ENCODE assay signal across 9 mouse cellular contexts in genomic region chr14:30541541-30541940, GRCm38 (mm10). TPM values are rescaled to one million over a fixed set of nuclear protein-coding genes. Genes with fewer than 3 reads are reported as not detected.
DNase-seq lines count a peak whose midpoint lies in the region; ATAC-seq and TF ChIP-seq lines count a peak whose summit lies in the region.
"Had no signal": no experiment of that assay in that cellular context is flagged by ENCODE, and none has a peak within 500 bp of the region (broad histone marks: within the 10 kb centered on the region; RNA-seq: fewer than 3 reads in every experiment).

No protein-coding gene starts in this region.

- intact Hi-C loops in gastrocnemius, adult 2 months (cut with DNase I), result no loop called here

- DNase-seq in heart, adult 18-20 months, result peak; percentile 81 to 87
- no peak for DNase-seq in heart, embryonic 10.5 days (ENCODE audit: low spot score)
- peak; percentile 97 for DNase-seq in adrenal gland, adult 2 months
- DNase-seq in gastrocnemius, adult 2 months, result peak; percentile 90
- DNase-seq in kidney, postnatal 25 days, result peak; percentile 91 to 95
- peak; percentile 55 for DNase-seq in ovary, postnatal 14 days (ENCODE audit: low spot score)
- DNase-seq in urinary bladder, postnatal 4 days (ENCODE audit: low spot score in 2 of 2), result no peak

- peaks cover 10% of the 10 kb centered on the region; the same call in 1 of the 2 replicates for H3K4me1 ChIP-seq in heart, embryonic 10.5 days

- no peak for ATAC-seq in megakaryocyte, adult 5-6 weeks (ENCODE audit: poor library complexity, severe bottlenecking)

- H3K9me3 ChIP-seq in heart, embryonic 10.5 days, result no peaks in the 10 kb centered on the region

- H3K4me3 ChIP-seq in heart, embryonic 10.5 days, result no peak overlapping the region
- H3K4me3 ChIP-seq in gastrocnemius, adult 2 months, result no peak overlapping the region

- WGBS in heart, embryonic 10.5 days, result 75% methylated on average over 10 of the region's 10 CpGs

- TF ChIP-seq CTCF in gastrocnemius, adult 2 months (IDR thresholded peaks at IDR 0.05), result no peak

- H3K27ac ChIP-seq in heart, embryonic 10.5 days, result no peak overlapping the region
- H3K27ac ChIP-seq in gastrocnemius, adult 2 months, result peak overlapping the region; percentile 63
- H3K27ac ChIP-seq: liver, embryonic 14.5 days had no signal

- H3K36me3 ChIP-seq in heart, embryonic 10.5 days, result no peaks in the 10 kb centered on the region

- H3K27me3 ChIP-seq in heart, embryonic 10.5 days (ENCODE audit: insufficient read depth, poor library complexity, severe bottlenecking), result 0 out of 2 replicates have a peak, but pooled peaks cover 3% of the 10 kb centered on the region

RNA-seq across cellular contexts. Expression of gene Tkt, which starts 6.6 kb away (rescaled TPM):
- 100 to 1,000 TPM in 1 of 2 experiments, 10 to 100 TPM in 1; 32.6 to 146 TPM for total RNA-seq in heart, adult 18-20 months (2021)
- 122 and 199 TPM in 2 replicates for polyA plus RNA-seq in heart, embryonic 10.5 days (2016; fragmentation: Nextera tagmentation; extraction: Ambion mirVana)
- 1,000 to 10,000 TPM in 1 of 2 experiments, 100 to 1,000 TPM in 1; 736 to 1,496 TPM for total RNA-seq in adrenal gland, adult 2 months (2021)
- 1,206 and 1,589 TPM in 2 replicates for polyA plus RNA-seq in adrenal gland, adult 2 months (2012; rRNA removed)
- total RNA-seq in gastrocnemius, adult 2 months (2021), result 10 to 100 TPM in 1 of 2 experiments, 1 to 10 TPM in 1; 8.0 to 15.0 TPM
- total RNA-seq in megakaryocyte, adult 5-6 weeks (2015), result 195 and 196 TPM in 2 replicates
- total RNA-seq in megakaryocyte, adult 5-6 weeks (2017), result 517 and 539 TPM in 2 replicates

RNA-seq across cellular contexts. Expression of gene Cacna1d, which starts 50.3 kb away (rescaled TPM):
- 1 to 10 TPM; 1.7 to 2.0 TPM for total RNA-seq in heart, adult 18-20 months (2021)
- 8.5 and 12.8 TPM in 2 replicates for polyA plus RNA-seq in heart, embryonic 10.5 days (2016; fragmentation: Nextera tagmentation; extraction: Ambion mirVana)
- 10 to 100 TPM; 10.7 to 12.7 TPM for total RNA-seq in adrenal gland, adult 2 months (2021)
- polyA plus RNA-seq in adrenal gland, adult 2 months (2012; rRNA removed), result 8.0 and 8.4 TPM in 2 replicates
- under 1 TPM; 0.36 to 0.38 TPM for total RNA-seq in gastrocnemius, adult 2 months (2021)
- total RNA-seq in megakaryocyte, adult 5-6 weeks (2015), result 3.7 and 5.0 TPM in 2 replicates
- total RNA-seq in megakaryocyte, adult 5-6 weeks (2017), result 3.9 and 4.3 TPM in 2 replicates

Comparison
In these comparisons a context has a peak if more than half of its experiments do, and no peak if none do; other contexts are left out.
1. DNase-seq: peak in heart, adult 18-20 months (2 of 2), adrenal gland, adult 2 months (single experiment), gastrocnemius, adult 2 months (single experiment), kidney, postnatal 25 days (2 of 2) and ovary, postnatal 14 days (single experiment); none in heart, embryonic 10.5 days (single experiment) and urinary bladder, postnatal 4 days (0 of 2).